Mouse (Mus musculus) kidney, adult 2 months (tissue): Measurements from ENCODE around the gene Kcmf1.

Source experiments
- CTCF ChIP-seq: fragments of 200-500 bp; conservative IDR thresholded peaks from 2 replicates; pipeline ENCODE4 v1.5.1; 2011; ENCODE audit warnings: low read depth, mild to moderate bottlenecking, control low read depth, low read length, moderate library complexity, mixed read lengths; ENCODE audit not compliant: insufficient read depth, insufficient read length
- POLR2A ChIP-seq: fragments of 200-500 bp; IDR thresholded peaks from one replicate; pipeline ENCODE4 v1.6.1; 2011; ENCODE audit warnings: low read depth, low read length, control low read depth

DNA sequence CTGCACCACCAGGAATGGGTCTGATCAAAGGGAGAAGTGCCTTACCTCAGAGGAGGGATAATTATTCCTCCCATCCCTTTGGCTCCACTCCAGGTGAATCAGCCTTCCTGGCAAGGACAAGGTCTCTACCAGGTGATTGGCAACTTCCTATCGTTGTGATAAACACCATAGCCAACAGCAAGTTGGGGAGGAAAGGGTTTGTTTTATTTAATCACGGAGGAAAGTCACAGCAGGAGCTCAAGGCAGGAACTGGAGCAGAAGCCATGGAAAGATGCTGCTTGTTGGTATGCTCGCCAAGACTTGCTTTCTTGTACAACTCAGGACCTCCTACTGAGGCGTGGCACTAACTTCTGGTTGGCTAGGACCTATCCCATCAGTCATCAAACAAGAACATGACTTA is 11.5 kb upstream of the Kcmf1 start:
- TF ChIP-seq CTCF, result no peak
- no peak for TF ChIP-seq POLR2A
